Mouse (Mus musculus) lung, postnatal 0 days (tissue): ENCODE measurements at regions not wholly inside any gene's neighbourhood (a gene's known extent, or its start where the extent isn't known, plus 50 kb on each side); places are given as distances from the start of the nearest gene placed in this dataset.

Experiments used
- CTCF ChIP-seq: IDR thresholded peaks from 2 replicates; pipeline ENCODE4 v1.5.1; 2016; ENCODE audit warnings: antibody characterized with exemption, mild to moderate bottlenecking
- EP300 ChIP-seq: IDR thresholded peaks from 2 replicates; pipeline ENCODE4 v1.6.1; 2016; ENCODE audit warnings: antibody characterized with exemption, mild to moderate bottlenecking, control low read depth

DNA sequence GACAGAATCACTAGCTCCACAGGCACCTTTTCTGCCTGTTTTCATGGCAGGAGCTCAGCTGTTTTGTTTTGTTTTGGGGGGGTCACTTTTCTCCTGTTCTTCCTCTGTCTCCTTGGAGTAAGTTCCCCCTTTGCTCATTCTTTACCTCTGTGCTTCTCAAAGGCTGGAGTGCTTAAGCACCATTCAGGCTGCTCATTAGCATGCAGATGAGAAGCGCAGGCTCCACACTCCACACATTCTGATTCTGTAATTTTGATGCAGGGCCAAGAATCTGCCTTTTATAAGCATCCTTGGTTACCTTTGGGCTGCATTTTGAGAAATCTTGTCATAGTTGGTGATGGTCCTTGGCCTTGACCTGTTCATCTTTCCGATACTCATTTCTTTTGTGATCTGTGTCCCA, 257.5 kb downstream of the Rps24 start:
- TF ChIP-seq CTCF (no peak), EP300 (no peak)
